Mouse (Mus musculus): Measurements from ENCODE around the gene Nkain1. TPM values are rescaled to one million over a fixed set of nuclear protein-coding genes. Genes with fewer than 3 reads are reported as not detected.

Gene Nkain1
- total RNA-seq, 1 experiment: 20.1 TPM

DNA sequence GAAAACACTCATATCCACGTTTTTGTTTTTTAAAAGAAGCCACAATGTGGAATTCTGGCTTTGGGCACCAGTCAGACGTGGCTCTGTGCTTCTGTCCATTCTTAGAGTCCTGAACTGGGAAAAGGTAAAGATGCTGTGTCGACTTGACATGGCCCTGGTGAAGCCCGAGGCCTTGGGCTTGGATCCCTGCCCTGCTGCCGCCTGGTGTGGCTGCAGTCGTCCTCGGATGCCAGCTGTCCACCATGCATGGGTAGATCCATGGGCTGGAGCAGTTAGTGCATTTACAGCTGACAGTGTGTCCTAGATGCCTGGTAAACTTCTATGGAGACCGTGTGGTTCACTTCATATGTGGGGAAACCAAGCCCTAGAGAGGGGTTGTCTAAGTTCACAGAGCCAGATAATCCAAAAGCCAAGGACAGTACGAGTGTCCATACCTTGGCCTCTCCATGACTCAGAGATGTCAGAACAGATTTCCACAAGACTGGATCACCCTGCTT, 10.7 kb downstream of the Nkain1 start:
- Histone ChIP-seq H3K9ac (ENCODE audit: insufficient read depth, low read depth, low read length, poor library complexity, severe bottlenecking) (no peak overlapping the region), H3K4me1 (ENCODE audit: control insufficient read depth in 2 of 2, insufficient read depth in 2 of 2, low read length in 2 of 2, poor library complexity in 1 of 2) (peaks cover 0 to 18% of the 10 kb centered on the region in 2 experiments; a peak in 3 of 4 replicates), H3K36me3 (ENCODE audit: control insufficient read depth, insufficient read depth, low read length, poor library complexity, severe bottlenecking) (peaks cover 1% of the 10 kb centered on the region; the same call in 1 of the 2 replicates), H3K4me3 (ENCODE audit: insufficient read depth in 1 of 2, low read depth in 1 of 2, low read length in 2 of 2, poor library complexity in 1 of 2, severe bottlenecking in 1 of 2) (no peak overlapping the region), H3K9me3 (ENCODE audit: control insufficient read depth, insufficient read depth, low read depth, low read length) (no peaks in the 10 kb centered on the region), H3K27ac (ENCODE audit: insufficient read depth, low read depth, low read length, poor library complexity, severe bottlenecking) (no peak overlapping the region)
- in situ Hi-C loops (cut with MboI; ENCODE audit: low sequenced_read_pairs in 2 of 2, unreplicated experiment in 2 of 2): no loop called here
- no peak for DNase-seq (ENCODE audit: low read depth, low spot score)
- TF ChIP-seq MAFK (IDR thresholded peaks at IDR 0.05; ENCODE audit: insufficient read depth, low read depth, low read length): no peak
- TF ChIP-seq HCFC1 (IDR thresholded peaks at IDR 0.05; ENCODE audit: borderline replicate concordance, insufficient read depth, low read length): no peak
- TF ChIP-seq ZC3H11A (IDR thresholded peaks at IDR 0.05; ENCODE audit: borderline replicate concordance, low read depth, low read length): no peak
- no peak for TF ChIP-seq CHD2 (IDR thresholded peaks at IDR 0.05; ENCODE audit: low read depth, low read length)
- TF ChIP-seq ZNF384 (IDR thresholded peaks at IDR 0.05; ENCODE audit: low read depth, low read length): no peak

- H3K9me3 ChIP-seq (ENCODE audit: control insufficient read depth, insufficient read depth, low read depth, low read length): no peaks in the 10 kb centered on the region
- no peak overlapping the region for H3K4me3 ChIP-seq (ENCODE audit: insufficient read depth in 1 of 2, low read depth in 1 of 2, low read length in 2 of 2, poor library complexity in 1 of 2, severe bottlenecking in 1 of 2)
- H3K4me1 ChIP-seq (ENCODE audit: control insufficient read depth in 2 of 2, insufficient read depth in 2 of 2, low read length in 2 of 2, poor library complexity in 1 of 2): peaks cover 3 to 30% of the 10 kb centered on the region in 2 experiments
- no peak overlapping the region for H3K27ac ChIP-seq (ENCODE audit: insufficient read depth, low read depth, low read length, poor library complexity, severe bottlenecking)
- H3K36me3 ChIP-seq (ENCODE audit: control insufficient read depth, insufficient read depth, low read length, poor library complexity, severe bottlenecking): peaks cover 1% of the 10 kb centered on the region; the same call in 1 of the 2 replicates
- TF ChIP-seq HCFC1 (IDR thresholded peaks at IDR 0.05; ENCODE audit: borderline replicate concordance, insufficient read depth, low read length) (no peak), CHD2 (IDR thresholded peaks at IDR 0.05; ENCODE audit: low read depth, low read length) (no peak), ZNF384 (IDR thresholded peaks at IDR 0.05; ENCODE audit: low read depth, low read length) (no peak), MAFK (IDR thresholded peaks at IDR 0.05; ENCODE audit: insufficient read depth, low read depth, low read length) (no peak), ZC3H11A (IDR thresholded peaks at IDR 0.05; ENCODE audit: borderline replicate concordance, low read depth, low read length) (no peak)
- no peak overlapping the region for H3K9ac ChIP-seq (ENCODE audit: insufficient read depth, low read depth, low read length, poor library complexity, severe bottlenecking)
- in situ Hi-C loops (cut with MboI; ENCODE audit: low sequenced_read_pairs in 2 of 2, unreplicated experiment in 2 of 2): no loop called here
- DNase-seq (ENCODE audit: low read depth, low spot score): no peak
Measured at GRCm38 (mm10) chr4:130560576-130561310, 13.2 kb downstream of the Nkain1 start.

GRCm38 (mm10) chr4:130559220-130559619, 14.8 kb downstream of the Nkain1 start:
- H3K9ac ChIP-seq (ENCODE audit: insufficient read depth, low read depth, low read length, poor library complexity, severe bottlenecking): no peak overlapping the region
- H3K9me3 ChIP-seq (ENCODE audit: control insufficient read depth, insufficient read depth, low read depth, low read length): no peaks in the 10 kb centered on the region
- no peak for TF ChIP-seq CHD2 (IDR thresholded peaks at IDR 0.05; ENCODE audit: low read depth, low read length)
- no peak for TF ChIP-seq HCFC1 (IDR thresholded peaks at IDR 0.05; ENCODE audit: borderline replicate concordance, insufficient read depth, low read length)
- no peak for TF ChIP-seq ZNF384 (IDR thresholded peaks at IDR 0.05; ENCODE audit: low read depth, low read length)
- TF ChIP-seq ZC3H11A (IDR thresholded peaks at IDR 0.05; ENCODE audit: borderline replicate concordance, low read depth, low read length): no peak
- TF ChIP-seq MAFK (IDR thresholded peaks at IDR 0.05; ENCODE audit: insufficient read depth, low read depth, low read length): no peak
- peak; percentile 72 for DNase-seq (ENCODE audit: low read depth, low spot score)
- no peak overlapping the region; the same call in 1 of the 2 replicates for H3K27ac ChIP-seq (ENCODE audit: insufficient read depth, low read depth, low read length, poor library complexity, severe bottlenecking)
- peaks cover 3 to 30% of the 10 kb centered on the region in 2 experiments for H3K4me1 ChIP-seq (ENCODE audit: control insufficient read depth in 2 of 2, insufficient read depth in 2 of 2, low read length in 2 of 2, poor library complexity in 1 of 2)
- H3K4me3 ChIP-seq (ENCODE audit: insufficient read depth in 1 of 2, low read depth in 1 of 2, low read length in 2 of 2, poor library complexity in 1 of 2, severe bottlenecking in 1 of 2): no peak overlapping the region
- peaks cover 1% of the 10 kb centered on the region; the same call in 1 of the 2 replicates for H3K36me3 ChIP-seq (ENCODE audit: control insufficient read depth, insufficient read depth, low read length, poor library complexity, severe bottlenecking)
- in situ Hi-C loops (cut with MboI; ENCODE audit: low sequenced_read_pairs in 2 of 2, unreplicated experiment in 2 of 2): no loop called here

GRCm38 (mm10) chr4:130557852-130558251, 16.1 kb downstream of the Nkain1 start:
- Histone ChIP-seq H3K4me1 (ENCODE audit: control insufficient read depth in 2 of 2, insufficient read depth in 2 of 2, low read length in 2 of 2, poor library complexity in 1 of 2) (peaks cover 3 to 30% of the 10 kb centered on the region in 2 experiments), H3K36me3 (ENCODE audit: control insufficient read depth, insufficient read depth, low read length, poor library complexity, severe bottlenecking) (no peaks in the 10 kb centered on the region; the same call in 1 of the 2 replicates), H3K27ac (ENCODE audit: insufficient read depth, low read depth, low read length, poor library complexity, severe bottlenecking) (no peak overlapping the region), H3K9ac (ENCODE audit: insufficient read depth, low read depth, low read length, poor library complexity, severe bottlenecking) (no peak overlapping the region), H3K4me3 (ENCODE audit: insufficient read depth in 1 of 2, low read depth in 1 of 2, low read length in 2 of 2, poor library complexity in 1 of 2, severe bottlenecking in 1 of 2) (no peak overlapping the region), H3K9me3 (ENCODE audit: control insufficient read depth, insufficient read depth, low read depth, low read length) (no peaks in the 10 kb centered on the region)
- DNase-seq (ENCODE audit: low read depth, low spot score): no peak
- TF ChIP-seq ZC3H11A (IDR thresholded peaks at IDR 0.05; ENCODE audit: borderline replicate concordance, low read depth, low read length) (no peak), MAFK (IDR thresholded peaks at IDR 0.05; ENCODE audit: insufficient read depth, low read depth, low read length) (no peak), ZNF384 (IDR thresholded peaks at IDR 0.05; ENCODE audit: low read depth, low read length) (no peak), HCFC1 (IDR thresholded peaks at IDR 0.05; ENCODE audit: borderline replicate concordance, insufficient read depth, low read length) (no peak), CHD2 (IDR thresholded peaks at IDR 0.05; ENCODE audit: low read depth, low read length) (no peak)
- in situ Hi-C loops (cut with MboI; ENCODE audit: low sequenced_read_pairs in 2 of 2, unreplicated experiment in 2 of 2): no loop called here

All from ES-E14 (cell line).